In genomic region chr11:119205738-119206137, GRCm38 (mm10) we compare ENCODE assay signal across 23 mouse cellular contexts. TPM values are rescaled to one million over a fixed set of nuclear protein-coding genes. Genes with fewer than 3 reads are reported as not detected.
A peak's percentile ranks its signal among the peaks of the same experiment; 100 is the strongest.
DNase-seq lines count a peak whose midpoint lies in the region; ATAC-seq and TF ChIP-seq lines count a peak whose summit lies in the region.
"Had no signal": no experiment of that assay in that cellular context is flagged by ENCODE, and none has a peak within 500 bp of the region (broad histone marks: within the 10 kb centered on the region; RNA-seq: fewer than 3 reads in every experiment).

No protein-coding gene starts in this region.

- peaks cover 14% of the 10 kb centered on the region for H3K36me3 ChIP-seq in hindbrain, postnatal 0 days (ENCODE audit: insufficient read depth, low read length)
- peaks cover 40% of the 10 kb centered on the region for H3K36me3 ChIP-seq in hindbrain, embryonic 14.5 days (replicated peaks; ENCODE audit: control insufficient read depth, insufficient read depth)
- H3K36me3 ChIP-seq in lung, embryonic 14.5 days (ENCODE audit: insufficient read depth) = peaks cover 47% of the 10 kb centered on the region

- no peaks in the 10 kb centered on the region for H3K9me3 ChIP-seq in hindbrain, postnatal 0 days (ENCODE audit: low read length)
- H3K9me3 ChIP-seq in hindbrain, embryonic 14.5 days (ENCODE audit: control insufficient read depth, low read length) = no peaks in the 10 kb centered on the region
- H3K9me3 ChIP-seq in lung, embryonic 14.5 days (ENCODE audit: low read depth, low read length) = no peaks in the 10 kb centered on the region
- H3K9me3 ChIP-seq: forebrain, embryonic 13.5 days; heart, embryonic 12.5 days; limb, embryonic 10.5 days; liver, embryonic 13.5 days; midbrain, embryonic 12.5 days had no signal

- 87% methylated on average over 10 of the region's 10 CpGs for WGBS in hindbrain, postnatal 0 days
- WGBS in hindbrain, embryonic 14.5 days = 89% methylated on average over 10 of the region's 10 CpGs
- 88% methylated on average over 10 of the region's 10 CpGs for WGBS in lung, embryonic 14.5 days
- WGBS in bone marrow, adult 2 months = 84% methylated on average over 10 of the region's 10 CpGs

- no peak for ATAC-seq in hindbrain, postnatal 0 days
- ATAC-seq in hindbrain, embryonic 14.5 days (ENCODE audit: low FRiP score) = no peak
- ATAC-seq in lung, embryonic 14.5 days (ENCODE audit: insufficient read depth) = no peak
- ATAC-seq: forebrain, embryonic 13.5 days had no signal

- peaks cover 18% of the 10 kb centered on the region for H3K4me1 ChIP-seq in hindbrain, postnatal 0 days (ENCODE audit: insufficient read depth, low read length)
- H3K4me1 ChIP-seq in hindbrain, embryonic 14.5 days (replicated peaks; ENCODE audit: control insufficient read depth, insufficient read depth, low read length) = peaks cover 5% of the 10 kb centered on the region; the same call in 1 of the 2 replicates
- H3K4me1 ChIP-seq in lung, embryonic 14.5 days (ENCODE audit: insufficient read depth) = peaks cover 12% of the 10 kb centered on the region
- no peaks in the 10 kb centered on the region for H3K4me1 ChIP-seq in bone marrow, adult 2 months (ENCODE audit: control insufficient read depth, insufficient read depth, low read length)
- H3K4me1 ChIP-seq: liver, embryonic 13.5 days had no signal

- H3K9ac ChIP-seq in hindbrain, postnatal 0 days (replicated peaks; ENCODE audit: low read length) = no peak overlapping the region
- no peak overlapping the region for H3K9ac ChIP-seq in hindbrain, embryonic 14.5 days
- no peak overlapping the region for H3K9ac ChIP-seq in lung, embryonic 14.5 days
- H3K9ac ChIP-seq: forebrain, embryonic 13.5 days; heart, embryonic 12.5 days; liver, embryonic 13.5 days; midbrain, embryonic 12.5 days had no signal

- TF ChIP-seq POLR2A in bone marrow, adult 2 months (IDR thresholded peaks at IDR 0.05; ENCODE audit: borderline replicate concordance, control insufficient read depth, low read depth, low read length) = no peak

- no peak overlapping the region for H3K4me2 ChIP-seq in hindbrain, postnatal 0 days (ENCODE audit: low read depth, low read length)
- H3K4me2 ChIP-seq in hindbrain, embryonic 14.5 days (replicated peaks) = no peak overlapping the region
- H3K4me2 ChIP-seq in lung, embryonic 14.5 days = no peak overlapping the region
- H3K4me2 ChIP-seq: forebrain, embryonic 13.5 days; heart, embryonic 12.5 days; liver, embryonic 13.5 days; midbrain, embryonic 12.5 days had no signal

- no peak overlapping the region for H3K27ac ChIP-seq in hindbrain, postnatal 0 days
- no peak overlapping the region for H3K27ac ChIP-seq in hindbrain, embryonic 14.5 days
- H3K27ac ChIP-seq in lung, embryonic 14.5 days (ENCODE audit: low read depth) = no peak overlapping the region
- no peak overlapping the region for H3K27ac ChIP-seq in bone marrow, adult 2 months (ENCODE audit: control insufficient read depth, insufficient read depth, low read depth, low read length, poor library complexity)
- H3K27ac ChIP-seq: forebrain, embryonic 13.5 days; limb, embryonic 10.5 days; liver, embryonic 13.5 days; midbrain, embryonic 12.5 days had no signal

- no peak for DNase-seq in hindbrain, postnatal 0 days (ENCODE audit: low spot score)
- no peak for DNase-seq in hindbrain, embryonic 14.5 days (ENCODE audit: low spot score)
- DNase-seq in lung, embryonic 14.5 days = no peak
- DNase-seq in lung, postnatal 14 days = no peak
- peak; percentile 68 for DNase-seq in ES-CJ7 (ENCODE audit: low read depth, low spot score)
- DNase-seq in frontal cortex, postnatal 10 days (ENCODE audit: low spot score in 2 of 2) = no peak
- no peak for DNase-seq in retina, postnatal 1 day
- DNase-seq: adrenal gland, adult 2 months; cerebellum, adult 11-12 months; gastrocnemius, postnatal 10 days; heart, adult 18-20 months; heart, postnatal 10 days; kidney, adult 8-10 months; kidney, postnatal 14 days; liver, embryonic 13.5 days; right cerebral cortex, postnatal 25 days; spleen, adult 18-20 months; thymus, postnatal 25 days had no signal

- peak; percentile 38 for TF ChIP-seq CTCF in hindbrain, postnatal 0 days (IDR thresholded peaks at IDR 0.05; ENCODE audit: low read depth)
- TF ChIP-seq CTCF in lung, embryonic 14.5 days (IDR thresholded peaks at IDR 0.05; ENCODE audit: low read depth) = peak; percentile 21; the same call in 1 of the 2 replicates
- TF ChIP-seq CTCF in bone marrow, adult 2 months (IDR thresholded peaks at IDR 0.05; ENCODE audit: control insufficient read depth, insufficient read depth, low read length) = peak; percentile 47; the same call in 1 of the 2 replicates

- H3K4me3 ChIP-seq in hindbrain, postnatal 0 days (ENCODE audit: low read length) = no peak overlapping the region
- H3K4me3 ChIP-seq in hindbrain, embryonic 14.5 days (replicated peaks; ENCODE audit: low read length) = no peak overlapping the region
- no peak overlapping the region for H3K4me3 ChIP-seq in lung, embryonic 14.5 days (ENCODE audit: low read depth, low read length)
- no peak overlapping the region for H3K4me3 ChIP-seq in bone marrow, adult 2 months (replicated peaks; ENCODE audit: control insufficient read depth, low read depth, low read length)
- H3K4me3 ChIP-seq: forebrain, embryonic 13.5 days; heart, embryonic 12.5 days; limb, embryonic 10.5 days; liver, embryonic 13.5 days; midbrain, embryonic 12.5 days had no signal

- no peaks in the 10 kb centered on the region for H3K27me3 ChIP-seq in hindbrain, postnatal 0 days (ENCODE audit: insufficient read depth, low read length)
- H3K27me3 ChIP-seq in hindbrain, embryonic 14.5 days (ENCODE audit: control insufficient read depth, insufficient read depth, low read length) = no peaks in the 10 kb centered on the region
- H3K27me3 ChIP-seq in lung, embryonic 14.5 days (ENCODE audit: insufficient read depth, low read length) = no peaks in the 10 kb centered on the region
- H3K27me3 ChIP-seq: forebrain, embryonic 13.5 days; heart, embryonic 12.5 days; liver, embryonic 13.5 days; midbrain, embryonic 12.5 days had no signal

RNA-seq across cellular contexts. Expression of gene Tbc1d16, which starts 22.6 kb away (rescaled TPM):
- total RNA-seq in hindbrain, postnatal 0 days (2014; rRNA removed) = 161 and 182 TPM in 2 replicates
- polyA plus RNA-seq in hindbrain, postnatal 0 days (2015; fragmentation: Nextera tagmentation; extraction: Ambion mirVana) = 42.1 and 43.9 TPM in 2 replicates
- 39.3 and 41.2 TPM in 2 replicates for polyA plus RNA-seq in hindbrain, embryonic 14.5 days (2014; fragmentation: Nextera tagmentation; extraction: Ambion mirVana)
- 17.1 and 17.5 TPM in 2 replicates for polyA plus RNA-seq in lung, embryonic 14.5 days (2014; fragmentation: Nextera tagmentation; extraction: Ambion mirVana)
- polyA plus RNA-seq in bone marrow, adult 2 months (2011; ENCODE audit: insufficient read depth, insufficient read length, low replicate concordance, missing spikeins) = 0.74 and 1.2 TPM in 2 replicates

RNA-seq across cellular contexts. Expression of gene Ccdc40, which starts 22.6 kb away (rescaled TPM):
- 11.5 and 12.5 TPM in 2 replicates for total RNA-seq in hindbrain, postnatal 0 days (2014; rRNA removed)
- polyA plus RNA-seq in hindbrain, postnatal 0 days (2015; fragmentation: Nextera tagmentation; extraction: Ambion mirVana) = 9.7 and 10.3 TPM in 2 replicates
- polyA plus RNA-seq in hindbrain, embryonic 14.5 days (2014; fragmentation: Nextera tagmentation; extraction: Ambion mirVana) = 12.0 and 14.1 TPM in 2 replicates
- polyA plus RNA-seq in lung, embryonic 14.5 days (2014; fragmentation: Nextera tagmentation; extraction: Ambion mirVana) = 1.7 and 1.9 TPM in 2 replicates
- 0.90 TPM in 1 of 2 replicates, not detected in the other for polyA plus RNA-seq in bone marrow, adult 2 months (2011; ENCODE audit: insufficient read depth, insufficient read length, low replicate concordance, missing spikeins)
